Mouse (Mus musculus) brain, embryonic 14.5 days (tissue): ENCODE data around the gene Lgals9.

Experiments used
- CTCF ChIP-seq: fragments of 200-500 bp; IDR thresholded peaks from 2 replicates; pipeline ENCODE4 v1.5.1; 2012; ENCODE audit warnings: inconsistent platforms, mild to moderate bottlenecking, moderate library complexity, borderline replicate concordance; ENCODE audit not compliant: insufficient read depth, insufficient read length; ENCODE audit errors: extremely low read depth
- POLR2A ChIP-seq: fragments of 200-500 bp; IDR thresholded peaks from 2 replicates; pipeline ENCODE4 v1.6.1; 2012; ENCODE audit warnings: mild to moderate bottlenecking, inconsistent platforms, borderline replicate concordance; ENCODE audit not compliant: poor library complexity, insufficient read depth, insufficient read length, severe bottlenecking; ENCODE audit errors: extremely low read depth

- no peak for TF ChIP-seq CTCF
- TF ChIP-seq POLR2A: no peak
Measured at GRCm38 (mm10) chr11:79031452-79031746, 46.7 kb upstream of the Lgals9 start.
